Mouse (Mus musculus): ENCODE results near the gene Capn5. TPM values are rescaled to one million over a fixed set of nuclear protein-coding genes. Genes with fewer than 3 reads are reported as not detected.

Capn5 gene
- total and polyA plus RNA-seq, 3 experiments: 0.26 to 0.55 (median 0.27) TPM

- Histone ChIP-seq H3K79me2 (replicated peaks; ENCODE audit: control insufficient read depth, extremely low read depth, insufficient read depth, poor library complexity, severe bottlenecking) (no peaks in the 10 kb centered on the region), H3K36me3 (replicated peaks in 1 of 2; ENCODE audit: control insufficient read depth in 1 of 2, insufficient read depth in 1 of 2, low read length in 1 of 2) (no peaks in the 10 kb centered on the region), H3K9me3 (replicated peaks; ENCODE audit: low read length) (no peaks in the 10 kb centered on the region), H3K9ac (ENCODE audit: insufficient read depth, low read depth) (no peak overlapping the region), H3K4me2 (ENCODE audit: insufficient read depth, low read depth, poor library complexity, severe bottlenecking) (no peak overlapping the region), H3K4me1 (ENCODE audit: control insufficient read depth in 1 of 2, insufficient read depth in 2 of 2) (peaks cover 0 to 17% of the 10 kb centered on the region in 2 experiments; a peak in 1 of 4 replicates), H3K27ac (ENCODE audit: insufficient read depth, low read depth) (no peak overlapping the region), H3K27me3 (replicated peaks) (peaks cover 1% of the 10 kb centered on the region), H3K4me3 (replicated peaks in 1 of 3; ENCODE audit: low read depth in 2 of 3, low read length in 2 of 3, poor library complexity in 1 of 3) (no peak overlapping the region)
- DNase-seq (ENCODE audit: extremely low read depth): no peak
- in situ Hi-C loops (cut with MboI; ENCODE audit: low pct_ligation_motif_present, low pct_unique_long_range_greater_than_20kb, low sequenced_read_pairs): loop anchor here (25.0 kb wide), 1 partner anchor 280 kb away; the partner anchor contains the start of gene Gucy2d
- TF ChIP-seq TBP (conservative IDR thresholded peaks at IDR 0.05; ENCODE audit: low read depth, low read length) (no peak), POLR2A (IDR thresholded peaks at IDR 0.05; ENCODE audit: low read depth, low read length) (no peak), PAX5 (IDR thresholded peaks at IDR 0.05; ENCODE audit: low read length) (no peak), ELF1 (IDR thresholded peaks at IDR 0.05; ENCODE audit: low read depth, low read length) (no peak), MAX (IDR thresholded peaks at IDR 0.05; ENCODE audit: low read length) (no peak), MEF2A (IDR thresholded peaks at IDR 0.05; ENCODE audit: borderline replicate concordance, low read depth, low read length) (no peak), NELFE (IDR thresholded peaks at IDR 0.05; ENCODE audit: low read depth, low read length) (no peak), HCFC1 (IDR thresholded peaks at IDR 0.05; ENCODE audit: low read depth, low read length) (no peak), NRF1 (IDR thresholded peaks at IDR 0.05; ENCODE audit: low read depth, low read length) (no peak), CHD1 (IDR thresholded peaks at IDR 0.05; ENCODE audit: low read depth, low read length) (no peak), USF2 (conservative IDR thresholded peaks at IDR 0.05; ENCODE audit: low read depth, low read length) (no peak), CHD2 (IDR thresholded peaks at IDR 0.05; ENCODE audit: low read length) (no peak), UBTF (IDR thresholded peaks at IDR 0.05; ENCODE audit: low read depth, low read length) (no peak), KAT2A (IDR thresholded peaks at IDR 0.05; ENCODE audit: insufficient replicate concordance, low read length) (no peak), MXI1 (IDR thresholded peaks at IDR 0.05; ENCODE audit: low read depth, low read length) (no peak)
- dilution Hi-C loops (cut with MboI; ENCODE audit: extremely low pct_ligation_motif_present, extremely low pct_unique_long_range_greater_than_20kb, low sequenced_read_pairs): no loop called here
These were observed 20.3 kb downstream of the Capn5 start for GRCm38 (mm10) chr7:98157636-98158332.

DNA sequence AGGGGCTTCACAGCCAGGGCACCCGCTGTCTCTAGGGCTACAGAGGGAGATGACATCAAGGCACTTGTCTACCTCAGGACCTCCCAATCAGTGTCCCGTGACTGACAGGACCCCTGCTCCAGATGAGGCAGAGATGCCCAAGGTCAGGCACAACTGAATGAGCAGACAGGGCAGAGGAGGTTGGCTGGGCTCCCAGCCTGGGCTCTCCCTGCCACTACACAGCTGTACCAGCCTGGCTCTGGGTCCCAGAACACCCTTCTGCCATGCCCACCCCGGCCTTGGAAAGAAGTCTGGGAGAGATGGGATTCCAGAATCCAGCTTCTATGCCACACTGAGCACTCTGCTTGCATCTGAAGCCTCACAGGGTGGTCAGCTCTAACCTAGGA, 21.8 kb downstream of the Capn5 start:
- Histone ChIP-seq H3K36me3 (replicated peaks in 1 of 2; ENCODE audit: control insufficient read depth in 1 of 2, insufficient read depth in 1 of 2, low read length in 1 of 2) (no peaks in the 10 kb centered on the region), H3K4me2 (ENCODE audit: insufficient read depth, low read depth, poor library complexity, severe bottlenecking) (no peak overlapping the region), H3K4me1 (ENCODE audit: control insufficient read depth in 1 of 2, insufficient read depth in 2 of 2) (peaks cover 0 to 28% of the 10 kb centered on the region in 2 experiments; a peak in 2 of 4 replicates), H3K27me3 (replicated peaks) (peaks cover 5% of the 10 kb centered on the region), H3K9ac (ENCODE audit: insufficient read depth, low read depth) (no peak overlapping the region), H3K27ac (ENCODE audit: insufficient read depth, low read depth) (no peak overlapping the region), H3K9me3 (replicated peaks; ENCODE audit: low read length) (no peaks in the 10 kb centered on the region), H3K4me3 (replicated peaks in 1 of 3; ENCODE audit: low read depth in 2 of 3, low read length in 2 of 3, poor library complexity in 1 of 3) (no peak overlapping the region), H3K79me2 (replicated peaks; ENCODE audit: control insufficient read depth, extremely low read depth, insufficient read depth, poor library complexity, severe bottlenecking) (no peaks in the 10 kb centered on the region)
- in situ Hi-C loops (cut with MboI; ENCODE audit: low pct_ligation_motif_present, low pct_unique_long_range_greater_than_20kb, low sequenced_read_pairs) (loop anchor here (25.0 kb wide), 1 partner anchor 281 kb away; the partner anchor contains the start of gene Gucy2d), dilution Hi-C loops (cut with MboI; ENCODE audit: extremely low pct_ligation_motif_present, extremely low pct_unique_long_range_greater_than_20kb, low sequenced_read_pairs) (no loop called here)
- no peak for TF ChIP-seq TBP (conservative IDR thresholded peaks at IDR 0.05; ENCODE audit: low read depth, low read length)
- TF ChIP-seq MAX (IDR thresholded peaks at IDR 0.05; ENCODE audit: low read length): no peak
- TF ChIP-seq JUN (IDR thresholded peaks at IDR 0.05; ENCODE audit: insufficient read depth, low read depth, low read length): no peak
- no peak for TF ChIP-seq MAZ (IDR thresholded peaks at IDR 0.05; ENCODE audit: low read depth, low read length)
- no peak for TF ChIP-seq ELF1 (IDR thresholded peaks at IDR 0.05; ENCODE audit: low read depth, low read length)
- TF ChIP-seq MAFK (IDR thresholded peaks at IDR 0.05; ENCODE audit: insufficient replicate concordance, low read length): no peak
- TF ChIP-seq CHD1 (IDR thresholded peaks at IDR 0.05; ENCODE audit: low read depth, low read length): no peak
- TF ChIP-seq KAT2A (IDR thresholded peaks at IDR 0.05; ENCODE audit: insufficient replicate concordance, low read length): no peak
- TF ChIP-seq ZC3H11A (IDR thresholded peaks at IDR 0.05; ENCODE audit: low read depth, low read length): no peak
- TF ChIP-seq ETS1 (conservative IDR thresholded peaks at IDR 0.05; ENCODE audit: low read depth, low read length): no peak
- no peak for TF ChIP-seq SIN3A (IDR thresholded peaks at IDR 0.05; ENCODE audit: low read length)
- no peak for TF ChIP-seq PAX5 (IDR thresholded peaks at IDR 0.05; ENCODE audit: low read length)
- no peak for TF ChIP-seq HCFC1 (IDR thresholded peaks at IDR 0.05; ENCODE audit: low read depth, low read length)
- DNase-seq (ENCODE audit: extremely low read depth): no peak

All from CH12.LX (cell line).